Mouse (Mus musculus) cortical plate, adult 2 months (tissue): ENCODE results near the gene Btbd16.

Experiments used
- CTCF ChIP-seq: fragments of 200-500 bp; IDR thresholded peaks from 2 replicates; pipeline ENCODE4 v1.5.1; 2011; ENCODE audit warnings: mild to moderate bottlenecking, control low read depth, low read length; ENCODE audit not compliant: insufficient read depth; ENCODE audit errors: extremely low read depth
- POLR2A ChIP-seq: fragments of 200-500 bp; IDR thresholded peaks from 2 replicates; pipeline ENCODE4 v1.6.1; 2011; ENCODE audit warnings: mild to moderate bottlenecking, low read length, control low read depth; ENCODE audit not compliant: insufficient read depth; ENCODE audit errors: extremely low read depth

DNA sequence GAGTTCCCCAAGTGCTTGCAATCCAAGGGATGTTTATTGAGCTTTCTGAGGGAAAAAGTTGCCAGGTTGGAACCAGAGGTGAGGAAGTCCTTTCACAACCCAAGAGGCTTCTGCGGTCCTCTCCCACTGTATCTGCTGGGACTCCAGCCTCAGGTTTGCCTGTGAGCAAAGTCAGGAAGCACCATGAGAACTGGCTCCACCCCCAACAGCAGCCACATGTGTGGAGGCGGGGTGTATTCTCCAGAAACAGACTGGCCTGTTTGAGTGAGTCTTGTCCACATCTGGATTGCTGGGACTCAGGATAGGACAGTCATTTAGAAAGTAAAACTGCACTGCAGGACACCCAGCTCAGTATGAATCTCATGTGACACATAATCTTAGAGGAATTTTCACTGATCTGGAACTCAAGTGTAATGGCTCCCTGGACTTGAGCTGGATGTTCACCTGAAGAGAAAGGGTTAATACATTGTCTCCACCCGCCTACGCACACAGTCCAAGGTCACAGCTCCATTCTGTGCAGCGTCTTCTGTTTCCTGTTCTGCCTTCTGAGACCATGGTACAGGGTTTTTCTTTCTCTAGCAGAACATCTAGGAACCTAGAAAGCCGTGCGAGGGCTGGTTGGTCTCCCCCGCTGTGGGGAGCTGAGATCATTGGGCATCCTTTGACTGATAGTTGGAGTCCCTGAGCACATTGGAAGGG, 47.0 kb upstream of the Btbd16 start:
- TF ChIP-seq CTCF (no peak), POLR2A (no peak)
